Mouse (Mus musculus): ENCODE measurements at regions not wholly inside any gene's neighbourhood (a gene's known extent, or its start where the extent isn't known, plus 50 kb on each side); places are given as distances from the start of the nearest gene placed in this dataset.

DNA sequence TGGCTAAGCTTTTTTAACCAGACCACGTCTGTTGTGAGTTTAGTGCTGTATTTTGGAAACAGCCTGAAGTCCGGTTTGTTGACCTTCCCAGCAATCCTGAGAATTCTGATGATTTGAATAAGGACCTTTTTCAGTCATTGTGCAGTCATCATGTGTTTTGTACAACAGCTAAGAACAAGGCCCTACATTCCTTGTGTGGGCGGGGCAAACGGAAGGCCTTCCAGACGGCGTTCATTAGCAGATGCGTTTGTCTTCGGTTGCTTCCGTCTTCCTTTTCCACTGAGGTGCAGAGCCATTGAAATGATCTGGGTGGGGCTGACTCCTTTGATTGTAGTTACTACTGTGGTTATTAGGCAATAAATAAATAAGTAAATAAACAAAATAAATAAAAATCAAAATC lies 83.8 kb upstream of the Fam3c start:
- Histone ChIP-seq H3K36me3 (ENCODE audit: control insufficient read depth, insufficient read depth, low read length) (no peaks in the 10 kb centered on the region), H3K27ac (ENCODE audit: control insufficient read depth, insufficient read depth, low read depth, low read length) (peak overlapping the region; percentile 39), H3K4me1 (ENCODE audit: control insufficient read depth, insufficient read depth, low read length) (peaks cover 9% of the 10 kb centered on the region), H3K27me3 (ENCODE audit: control insufficient read depth, insufficient read depth, low read length) (no peaks in the 10 kb centered on the region), H3K4me3 (ENCODE audit: control insufficient read depth, low read depth, low read length) (peak overlapping the region; percentile 79)
- TF ChIP-seq POLR2A (IDR thresholded peaks at IDR 0.05; ENCODE audit: control insufficient read depth, low read depth, low read length) (peak; percentile 24; the same call in 1 of the 2 replicates), CTCF (IDR thresholded peaks at IDR 0.05; ENCODE audit: control insufficient read depth, insufficient read depth, insufficient replicate concordance, low read depth, low read length) (no peak)

DNA sequence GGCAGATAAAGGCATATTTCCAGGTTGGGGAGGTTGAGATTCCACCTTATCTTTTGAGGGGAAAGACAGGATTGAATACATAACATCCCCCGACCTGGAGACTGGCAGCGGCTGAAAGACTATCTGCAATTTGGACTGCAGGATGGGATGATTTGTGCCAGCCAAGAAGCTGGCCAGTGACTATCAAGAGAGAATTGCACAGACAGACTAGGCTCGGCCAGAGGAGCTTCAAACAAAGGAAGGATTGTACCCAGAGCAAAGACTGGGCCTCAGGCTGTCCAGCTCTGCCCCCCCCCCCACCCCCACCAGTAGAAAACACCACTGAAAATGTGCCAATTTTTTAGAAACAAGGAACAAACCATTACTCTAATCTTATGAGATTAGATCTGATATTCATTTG lies 73.0 kb upstream of the Fam3c start:
- no peaks in the 10 kb centered on the region for H3K36me3 ChIP-seq (ENCODE audit: control insufficient read depth, insufficient read depth, low read length)
- H3K27me3 ChIP-seq (ENCODE audit: control insufficient read depth, insufficient read depth, low read length): no peaks in the 10 kb centered on the region
- no peaks in the 10 kb centered on the region for H3K4me1 ChIP-seq (ENCODE audit: control insufficient read depth, insufficient read depth, low read length)
- TF ChIP-seq POLR2A (IDR thresholded peaks at IDR 0.05; ENCODE audit: control insufficient read depth, low read depth, low read length): no peak
- TF ChIP-seq CTCF (IDR thresholded peaks at IDR 0.05; ENCODE audit: control insufficient read depth, insufficient read depth, insufficient replicate concordance, low read depth, low read length): no peak
- H3K27ac ChIP-seq (ENCODE audit: control insufficient read depth, insufficient read depth, low read depth, low read length): no peak overlapping the region
- H3K4me3 ChIP-seq (ENCODE audit: control insufficient read depth, low read depth, low read length): no peak overlapping the region

DNA sequence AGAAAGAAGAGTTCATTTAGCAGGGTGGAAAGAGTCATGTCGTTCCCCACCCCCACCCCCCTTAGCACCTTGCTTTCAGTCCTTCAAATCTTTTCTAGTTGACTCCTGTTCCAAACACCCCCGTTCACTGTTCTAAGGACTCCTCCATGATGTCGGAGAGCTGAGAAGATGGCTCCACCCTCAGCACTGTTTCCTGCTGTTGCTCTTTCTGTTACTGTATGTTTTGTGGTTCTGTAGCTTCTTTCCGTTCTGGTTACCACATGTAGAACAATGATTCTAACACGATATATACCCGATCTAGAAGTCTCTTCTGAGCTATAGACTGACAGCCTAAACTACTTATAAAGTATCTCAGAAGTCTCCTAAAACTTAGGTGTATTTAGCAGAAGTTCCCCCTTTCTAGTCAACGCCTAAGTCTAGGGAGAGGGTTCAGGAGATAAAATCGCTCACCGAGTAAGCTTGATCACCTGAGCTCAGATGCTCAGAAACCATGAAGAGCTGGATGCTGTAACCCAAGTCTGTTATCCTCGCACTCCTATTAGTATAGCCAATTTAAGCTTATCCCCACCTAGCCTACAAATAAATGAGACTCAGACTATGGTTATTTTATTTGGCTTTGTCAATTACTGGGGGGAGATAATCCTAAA lies 68.2 kb upstream of the Fam3c start:
- H3K27ac ChIP-seq (ENCODE audit: control insufficient read depth, insufficient read depth, low read depth, low read length): no peak overlapping the region; the same call in 1 of the 2 replicates
- no peaks in the 10 kb centered on the region for H3K27me3 ChIP-seq (ENCODE audit: control insufficient read depth, insufficient read depth, low read length)
- no peak for TF ChIP-seq CTCF (IDR thresholded peaks at IDR 0.05; ENCODE audit: control insufficient read depth, insufficient read depth, insufficient replicate concordance, low read depth, low read length)
- TF ChIP-seq POLR2A (IDR thresholded peaks at IDR 0.05; ENCODE audit: control insufficient read depth, low read depth, low read length): no peak
- H3K36me3 ChIP-seq (ENCODE audit: control insufficient read depth, insufficient read depth, low read length): no peaks in the 10 kb centered on the region
- no peak overlapping the region for H3K4me3 ChIP-seq (ENCODE audit: control insufficient read depth, low read depth, low read length)
- no peaks in the 10 kb centered on the region for H3K4me1 ChIP-seq (ENCODE audit: control insufficient read depth, insufficient read depth, low read length)

DNA sequence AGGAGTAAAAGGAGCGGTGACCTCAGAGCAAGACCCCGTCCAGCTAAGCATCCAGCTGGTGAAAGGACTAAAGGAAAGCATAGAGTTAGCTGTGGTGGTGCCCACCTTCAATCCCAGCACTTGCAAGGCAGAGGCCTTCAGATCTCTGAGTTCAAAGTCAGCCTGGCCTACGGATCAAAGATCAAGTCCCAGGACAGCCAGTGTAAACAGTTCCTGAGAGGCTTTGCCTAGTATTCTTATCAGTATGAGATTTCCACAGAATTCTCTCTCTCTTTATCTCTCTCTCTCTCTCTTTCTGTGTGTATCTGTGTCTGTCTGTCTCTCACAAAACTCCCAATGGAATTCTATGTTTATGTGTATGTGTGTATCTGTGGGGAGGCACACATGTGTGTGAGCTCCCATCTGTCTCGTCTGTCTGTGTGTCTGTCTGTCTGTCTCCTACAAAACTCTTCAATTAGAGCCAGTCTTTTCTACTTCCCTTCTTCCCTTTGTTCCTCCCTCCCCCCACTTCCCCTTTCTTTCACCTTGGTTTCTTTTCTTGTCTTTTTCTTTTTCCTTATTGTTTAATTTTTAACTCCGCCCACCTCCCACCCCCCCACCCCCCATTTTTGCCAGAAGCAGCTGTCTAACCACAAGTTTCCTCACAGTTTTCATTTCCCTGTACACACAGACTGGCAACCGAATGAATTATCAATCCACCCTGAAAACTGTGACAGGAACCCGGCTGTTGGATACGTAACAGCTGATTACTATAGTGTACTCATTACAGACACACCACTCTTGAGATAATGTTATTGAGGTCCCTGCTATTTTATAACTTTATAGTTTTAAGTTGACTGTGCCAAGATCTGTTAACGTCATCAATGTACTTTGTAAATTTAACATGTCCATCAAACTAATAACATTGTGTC lies 67.3 kb upstream of the Fam3c start:
- no peaks in the 10 kb centered on the region for H3K4me1 ChIP-seq (ENCODE audit: control insufficient read depth, insufficient read depth, low read length)
- no peaks in the 10 kb centered on the region for H3K36me3 ChIP-seq (ENCODE audit: control insufficient read depth, insufficient read depth, low read length)
- H3K27ac ChIP-seq (ENCODE audit: control insufficient read depth, insufficient read depth, low read depth, low read length): no peak overlapping the region
- H3K27me3 ChIP-seq (ENCODE audit: control insufficient read depth, insufficient read depth, low read length): no peaks in the 10 kb centered on the region
- H3K4me3 ChIP-seq (ENCODE audit: control insufficient read depth, low read depth, low read length): no peak overlapping the region
- no peak for TF ChIP-seq POLR2A (IDR thresholded peaks at IDR 0.05; ENCODE audit: control insufficient read depth, low read depth, low read length)
- TF ChIP-seq CTCF (IDR thresholded peaks at IDR 0.05; ENCODE audit: control insufficient read depth, insufficient read depth, insufficient replicate concordance, low read depth, low read length): no peak

DNA sequence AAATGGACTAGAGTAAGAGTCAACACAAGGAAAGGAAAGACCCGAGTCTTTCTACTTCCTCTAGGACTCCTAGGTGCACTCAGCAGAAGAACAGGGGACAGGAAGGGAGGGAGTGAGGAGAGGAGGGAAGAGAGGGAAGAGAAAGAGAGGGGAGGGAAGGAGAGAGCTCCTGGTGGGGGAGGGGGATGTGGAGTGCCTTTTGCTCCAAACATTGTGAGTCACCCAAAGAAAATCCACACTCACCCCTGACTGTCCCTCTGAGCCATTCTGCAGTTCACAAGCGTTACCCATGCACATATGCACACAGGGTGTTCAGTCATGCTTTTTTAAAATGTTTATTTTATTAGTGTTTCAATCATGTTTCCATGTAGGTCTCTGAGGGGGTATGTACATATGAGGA lies 65.5 kb upstream of the Fam3c start:
- no peak for TF ChIP-seq CTCF (IDR thresholded peaks at IDR 0.05; ENCODE audit: control insufficient read depth, insufficient read depth, insufficient replicate concordance, low read depth, low read length)
- TF ChIP-seq POLR2A (IDR thresholded peaks at IDR 0.05; ENCODE audit: control insufficient read depth, low read depth, low read length): no peak
- no peaks in the 10 kb centered on the region for H3K4me1 ChIP-seq (ENCODE audit: control insufficient read depth, insufficient read depth, low read length)
- no peak overlapping the region for H3K27ac ChIP-seq (ENCODE audit: control insufficient read depth, insufficient read depth, low read depth, low read length)
- H3K36me3 ChIP-seq (ENCODE audit: control insufficient read depth, insufficient read depth, low read length): no peaks in the 10 kb centered on the region
- H3K27me3 ChIP-seq (ENCODE audit: control insufficient read depth, insufficient read depth, low read length): no peaks in the 10 kb centered on the region
- H3K4me3 ChIP-seq (ENCODE audit: control insufficient read depth, low read depth, low read length): no peak overlapping the region

DNA sequence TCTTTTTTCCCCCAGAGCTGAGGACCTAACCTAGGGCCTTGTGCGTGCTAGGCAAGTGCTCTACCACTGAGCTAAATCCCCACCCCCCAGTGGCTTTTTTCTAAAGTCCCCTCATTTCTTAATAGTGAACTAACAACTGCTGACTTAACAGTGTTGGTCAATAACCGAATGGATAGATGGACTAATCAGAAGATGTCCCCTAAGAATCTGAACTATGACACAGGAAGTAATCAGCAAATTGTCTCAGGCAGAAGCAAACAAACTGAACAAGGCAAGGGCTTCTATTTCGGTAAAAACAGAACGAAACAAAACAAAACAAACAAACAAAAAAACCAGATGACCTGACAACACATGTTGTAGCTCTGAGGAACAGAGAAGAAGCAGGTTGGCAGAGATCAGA lies 62.2 kb upstream of the Fam3c start:
- Histone ChIP-seq H3K4me1 (ENCODE audit: control insufficient read depth, insufficient read depth, low read length) (no peaks in the 10 kb centered on the region), H3K27ac (ENCODE audit: control insufficient read depth, insufficient read depth, low read depth, low read length) (no peak overlapping the region), H3K4me3 (ENCODE audit: control insufficient read depth, low read depth, low read length) (no peak overlapping the region), H3K27me3 (ENCODE audit: control insufficient read depth, insufficient read depth, low read length) (no peaks in the 10 kb centered on the region), H3K36me3 (ENCODE audit: control insufficient read depth, insufficient read depth, low read length) (no peaks in the 10 kb centered on the region)
- TF ChIP-seq POLR2A (IDR thresholded peaks at IDR 0.05; ENCODE audit: control insufficient read depth, low read depth, low read length): no peak
- no peak for TF ChIP-seq CTCF (IDR thresholded peaks at IDR 0.05; ENCODE audit: control insufficient read depth, insufficient read depth, insufficient replicate concordance, low read depth, low read length)

DNA sequence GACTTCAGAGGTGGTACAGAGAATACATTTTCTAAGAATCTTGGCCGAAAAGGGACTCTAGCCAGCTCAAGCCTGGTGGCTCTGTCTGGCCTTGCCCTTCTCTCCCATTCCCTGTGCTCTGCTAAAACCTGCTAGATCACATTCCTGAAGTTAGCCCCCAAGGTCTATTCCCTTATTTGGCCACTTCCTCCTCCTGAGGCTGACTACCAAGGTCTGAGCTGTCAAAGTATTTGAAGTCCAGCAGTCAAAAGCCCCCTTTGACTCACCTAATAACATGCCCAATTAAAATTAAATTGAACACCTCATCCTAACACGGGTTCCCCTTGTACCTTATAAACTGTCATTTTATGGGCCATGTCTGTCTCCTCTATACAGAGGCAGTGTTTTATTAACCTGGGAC lies 61.1 kb upstream of the Fam3c start:
- H3K36me3 ChIP-seq (ENCODE audit: control insufficient read depth, insufficient read depth, low read length): no peaks in the 10 kb centered on the region
- H3K27me3 ChIP-seq (ENCODE audit: control insufficient read depth, insufficient read depth, low read length): no peaks in the 10 kb centered on the region
- TF ChIP-seq CTCF (IDR thresholded peaks at IDR 0.05; ENCODE audit: control insufficient read depth, insufficient read depth, insufficient replicate concordance, low read depth, low read length): no peak
- no peak overlapping the region for H3K4me3 ChIP-seq (ENCODE audit: control insufficient read depth, low read depth, low read length)
- H3K4me1 ChIP-seq (ENCODE audit: control insufficient read depth, insufficient read depth, low read length): no peaks in the 10 kb centered on the region
- H3K27ac ChIP-seq (ENCODE audit: control insufficient read depth, insufficient read depth, low read depth, low read length): no peak overlapping the region

Data from testis, adult 2 months (tissue).